16 mouse cellular contexts compared by ENCODE assay signal in the genomic region with DNA sequence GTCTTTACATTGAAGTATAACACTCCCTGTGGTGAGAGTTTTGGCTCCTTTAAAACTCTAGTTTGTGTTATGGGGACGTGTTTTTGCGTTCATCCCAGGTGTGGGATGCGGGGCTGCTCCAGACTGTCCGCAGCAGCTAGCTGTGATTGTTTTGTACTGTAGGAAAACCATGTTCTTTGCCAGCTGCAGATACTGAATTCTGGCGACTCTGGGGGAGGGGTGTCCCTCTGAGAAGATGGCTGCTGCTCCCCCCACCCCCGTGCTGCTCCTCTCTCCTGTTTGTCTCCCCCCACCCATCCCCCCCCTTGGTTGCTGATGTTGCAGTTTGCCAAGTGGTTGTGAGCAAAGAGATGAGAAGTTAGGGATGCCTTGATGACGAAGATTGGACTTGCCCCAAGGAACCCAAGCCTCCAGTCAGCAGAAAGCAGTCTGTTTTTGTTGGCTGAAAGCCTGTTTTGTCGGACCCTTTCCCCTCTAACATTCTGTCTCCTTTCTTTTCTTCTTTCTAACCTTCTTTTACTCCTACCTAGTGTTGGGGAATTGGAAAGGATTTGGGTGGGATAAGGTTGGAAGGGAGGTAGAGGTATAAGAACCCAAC.
"Had no signal": no experiment of that assay in that cellular context is flagged by ENCODE, and none has a peak within 500 bp of the region (broad histone marks: within the 10 kb centered on the region; RNA-seq: fewer than 3 reads in every experiment).

No protein-coding gene starts in this region.

- H3K4me2 ChIP-seq: kidney, embryonic 15.5 days; liver, embryonic 13.5 days; midbrain, embryonic 12.5 days; midbrain, embryonic 15.5 days; neural tube, embryonic 13.5 days; stomach, embryonic 15.5 days had no signal

- ATAC-seq: intestine, postnatal 0 days; midbrain, embryonic 15.5 days had no signal

- H3K27me3 ChIP-seq: liver, embryonic 13.5 days; midbrain, embryonic 12.5 days; midbrain, embryonic 15.5 days; neural tube, embryonic 13.5 days; stomach, embryonic 15.5 days had no signal

- H3K4me3 ChIP-seq: kidney, embryonic 15.5 days; liver, embryonic 13.5 days; midbrain, embryonic 12.5 days; midbrain, embryonic 15.5 days; neural tube, embryonic 13.5 days; stomach, embryonic 15.5 days had no signal

- H3K4me1 ChIP-seq: liver, embryonic 13.5 days; midbrain, embryonic 12.5 days; midbrain, embryonic 15.5 days; neural tube, embryonic 13.5 days; stomach, embryonic 15.5 days had no signal

- H3K9me3 ChIP-seq: kidney, embryonic 15.5 days; liver, embryonic 13.5 days; midbrain, embryonic 15.5 days; stomach, embryonic 15.5 days had no signal

- DNase-seq: kidney, adult 2 months; kidney, postnatal 14 days; kidney, postnatal 4 days; liver, embryonic 13.5 days; lung, adult 2 months; lung, postnatal 4 days; retina, postnatal 1 day; right cerebral cortex, postnatal 25 days; spleen, adult 18-20 months; thymus, postnatal 25 days had no signal

- H3K9ac ChIP-seq: kidney, embryonic 15.5 days; liver, embryonic 13.5 days; midbrain, embryonic 12.5 days; midbrain, embryonic 15.5 days; neural tube, embryonic 13.5 days; stomach, embryonic 15.5 days had no signal

- H3K36me3 ChIP-seq: kidney, embryonic 15.5 days; liver, embryonic 13.5 days; midbrain, embryonic 12.5 days; midbrain, embryonic 15.5 days; neural tube, embryonic 13.5 days; stomach, embryonic 15.5 days had no signal

- H3K27ac ChIP-seq: kidney, embryonic 15.5 days; liver, embryonic 13.5 days; midbrain, embryonic 12.5 days; midbrain, embryonic 15.5 days; neural tube, embryonic 13.5 days; stomach, embryonic 15.5 days had no signal
